Mouse (Mus musculus) spleen, adult 12 weeks (tissue): ENCODE results near the gene St3gal3.

ENCODE experiments used
- DNase-seq: peaks from one replicate; pipeline ENCODE4 v3.0.0; 2022; ENCODE audit warnings: low spot score

Gene St3gal3

DNA sequence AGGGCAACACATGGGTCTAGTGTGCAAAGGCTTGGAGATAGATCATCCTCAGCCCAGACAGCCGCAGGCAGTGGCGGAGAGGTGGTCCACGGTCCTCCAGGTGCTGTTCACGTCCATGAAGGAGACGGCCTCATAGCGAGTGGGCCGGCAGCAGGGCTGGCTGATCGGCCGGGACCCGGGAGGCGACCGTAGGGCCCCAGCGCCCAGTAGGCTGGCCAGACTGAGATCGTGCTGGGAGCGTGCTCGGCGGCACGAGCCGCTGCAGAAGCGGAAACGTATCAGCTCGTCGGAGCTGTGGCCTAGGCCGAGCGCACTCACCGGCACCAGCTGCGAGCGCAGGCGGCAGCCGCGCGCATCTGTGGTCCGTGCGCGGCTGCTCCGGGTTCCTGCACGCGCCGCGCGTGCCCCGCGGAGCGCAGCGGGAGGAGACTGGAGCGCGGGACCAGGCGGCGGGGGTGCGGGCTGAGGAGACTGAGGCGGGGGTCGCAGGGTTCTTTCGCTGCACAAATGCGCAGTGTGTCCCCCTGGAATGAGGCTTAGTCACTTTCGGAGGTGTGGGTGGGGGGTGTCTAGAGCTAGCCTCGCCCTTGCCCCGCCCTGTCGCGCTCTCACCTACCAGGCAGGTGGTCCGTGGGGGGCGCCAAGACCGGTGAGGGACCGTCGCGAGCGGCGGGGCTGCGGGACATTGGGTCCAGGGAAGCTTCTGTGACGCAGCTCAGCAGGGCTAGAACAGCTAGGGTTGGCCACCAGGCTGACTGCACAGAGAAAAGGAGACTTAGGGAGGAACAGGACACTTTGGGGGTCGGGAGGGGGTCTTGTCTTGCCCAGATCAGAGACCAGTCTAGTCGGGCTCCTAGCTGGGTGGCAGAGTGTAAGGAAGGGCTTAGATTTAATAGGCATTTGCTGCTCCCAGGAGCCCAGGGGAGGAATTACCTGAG, 207.9 kb downstream of the St3gal3 start:
- DNase-seq, result no peak

DNA sequence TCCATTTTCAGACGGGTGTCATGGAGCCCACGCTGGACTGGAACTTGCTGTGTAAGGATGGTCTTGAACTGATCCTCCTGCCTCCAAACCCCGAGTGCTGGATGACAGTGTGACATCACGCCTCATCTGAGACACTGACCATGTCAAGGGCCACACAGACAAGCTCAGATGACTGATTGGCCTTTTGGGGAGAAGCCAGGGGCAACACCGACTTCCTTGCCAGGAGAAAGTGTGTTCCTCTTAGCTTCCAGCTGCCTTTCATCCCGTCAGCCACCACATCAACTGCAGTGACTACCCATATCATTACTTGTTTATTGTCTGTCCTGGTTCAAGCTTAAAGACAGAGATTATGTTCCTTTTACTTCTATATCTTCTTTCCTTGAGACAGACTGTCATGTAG, 209.8 kb downstream of the St3gal3 start:
- DNase-seq, result no peak

GRCm38 (mm10) chr4:117923450-117923849, 211.3 kb downstream of the St3gal3 start:
- no peak for DNase-seq

DNA sequence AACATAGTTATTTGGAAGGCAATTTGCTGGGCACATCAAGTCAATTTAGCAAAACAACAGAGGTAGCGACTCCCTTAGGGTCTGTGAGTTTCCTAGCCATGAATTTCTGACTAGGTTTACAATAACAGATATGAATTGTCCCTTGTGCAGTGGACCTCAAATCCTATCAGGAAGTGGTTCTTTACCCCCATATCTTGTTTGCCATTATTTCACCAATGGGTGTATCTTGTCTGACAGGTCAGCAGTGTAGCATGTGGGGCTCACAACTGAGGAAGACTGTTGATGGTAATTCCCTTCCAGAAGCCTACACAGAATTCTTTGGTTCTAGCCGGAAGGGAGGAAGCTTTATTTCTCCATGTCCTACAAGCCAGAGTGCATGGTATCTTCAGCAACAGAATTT, 213.4 kb downstream of the St3gal3 start:
- DNase-seq, result no peak

- DNase-seq, result no peak
Measured at GRCm38 (mm10) chr4:117918762-117919161, 216.0 kb downstream of the St3gal3 start.

GRCm38 (mm10) chr4:117918261-117918660, 216.5 kb downstream of the St3gal3 start:
- no peak for DNase-seq

GRCm38 (mm10) chr4:117917847-117918246, 216.9 kb downstream of the St3gal3 start:
- DNase-seq, result no peak

- no peak for DNase-seq
Measured at GRCm38 (mm10) chr4:117917402-117917801, 217.3 kb downstream of the St3gal3 start.

DNA sequence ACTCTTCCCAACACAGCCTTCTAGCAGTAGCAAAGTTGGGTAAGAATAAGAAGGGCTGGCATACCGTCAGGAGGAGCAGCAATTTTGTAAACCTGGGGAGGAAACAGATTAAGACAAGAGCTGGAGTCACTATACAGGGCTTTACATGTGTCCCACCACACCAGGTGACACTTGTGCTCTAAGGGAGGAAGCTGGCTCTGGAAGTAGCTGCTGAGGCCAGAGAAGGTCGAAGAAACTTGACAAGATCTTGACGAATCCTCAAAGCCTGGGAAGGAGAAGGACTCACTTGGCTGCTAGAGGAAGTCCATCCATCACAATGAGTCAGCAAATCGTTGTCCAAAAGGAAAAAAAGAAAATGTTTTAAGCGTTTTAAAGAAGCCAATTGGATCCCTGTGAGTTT, 218.3 kb downstream of the St3gal3 start:
- DNase-seq, result no peak

DNA sequence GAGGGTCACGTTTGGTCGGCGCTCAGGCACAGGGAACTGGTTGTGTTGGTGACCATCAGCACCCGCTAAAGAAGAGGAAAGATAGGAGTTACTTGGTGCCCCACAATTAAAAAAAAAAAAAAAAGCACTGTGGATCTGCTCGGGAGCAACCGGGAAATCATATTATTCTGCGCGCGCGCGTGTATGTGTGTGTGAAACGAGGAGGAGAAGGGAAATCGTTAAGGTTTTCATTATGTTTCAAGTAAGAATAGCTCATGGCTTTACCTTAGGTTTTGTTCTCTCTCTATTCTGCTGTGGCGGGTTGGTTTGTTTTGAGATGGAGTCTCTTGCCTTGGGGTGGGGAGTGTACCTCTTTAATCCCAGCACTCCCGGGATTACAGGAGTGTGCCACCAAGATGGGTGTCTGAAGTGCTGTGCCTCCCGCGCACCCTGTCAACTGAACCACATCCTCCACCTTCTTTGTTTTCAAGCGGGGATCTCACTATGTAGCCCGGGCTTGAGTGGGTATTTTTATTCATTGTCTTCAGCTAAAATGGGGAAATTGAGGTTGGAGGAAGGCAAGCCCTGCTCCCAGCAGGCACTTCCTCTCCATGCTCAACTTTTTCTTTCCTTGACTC, 219.1 kb downstream of the St3gal3 start:
- DNase-seq, result no peak

- peak; percentile 97 for DNase-seq
Measured at GRCm38 (mm10) chr4:117914591-117915442, 219.9 kb downstream of the St3gal3 start, which contains the start of gene Ipo13. Gene Ipo13 (minus strand): TSS chr4:117914999.

- no peak for DNase-seq
Measured at GRCm38 (mm10) chr4:117914031-117914430, 220.7 kb downstream of the St3gal3 start.

- DNase-seq, result no peak
Measured at GRCm38 (mm10) chr4:117913421-117913820, 221.3 kb downstream of the St3gal3 start.

- DNase-seq, result no peak
Measured at GRCm38 (mm10) chr4:117912685-117913273, 221.9 kb downstream of the St3gal3 start.

DNA sequence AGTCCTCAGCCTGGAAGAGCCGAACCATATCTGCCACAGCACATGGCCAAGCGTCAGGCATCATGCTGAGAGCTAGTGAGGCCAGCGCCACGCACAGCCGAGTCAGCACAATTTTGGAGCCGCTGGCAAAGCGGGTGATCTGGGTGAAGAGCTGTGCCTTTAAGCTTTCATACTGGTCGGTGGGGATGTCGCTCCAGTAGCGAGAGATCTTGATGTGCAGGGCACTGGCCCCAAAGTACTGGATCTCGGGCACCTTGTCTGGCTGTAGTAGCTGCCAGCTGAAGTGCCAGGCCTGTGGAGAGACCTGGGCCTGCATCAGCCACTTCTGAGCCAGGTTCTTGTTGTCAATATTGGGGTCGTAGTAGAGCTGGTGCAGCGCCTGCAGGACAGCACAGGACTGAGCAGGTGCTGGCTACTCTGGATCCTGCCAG, 222.6 kb downstream of the St3gal3 start:
- DNase-seq, result no peak

- DNase-seq, result no peak
Measured at GRCm38 (mm10) chr4:117908834-117909453, 225.8 kb downstream of the St3gal3 start.

DNA sequence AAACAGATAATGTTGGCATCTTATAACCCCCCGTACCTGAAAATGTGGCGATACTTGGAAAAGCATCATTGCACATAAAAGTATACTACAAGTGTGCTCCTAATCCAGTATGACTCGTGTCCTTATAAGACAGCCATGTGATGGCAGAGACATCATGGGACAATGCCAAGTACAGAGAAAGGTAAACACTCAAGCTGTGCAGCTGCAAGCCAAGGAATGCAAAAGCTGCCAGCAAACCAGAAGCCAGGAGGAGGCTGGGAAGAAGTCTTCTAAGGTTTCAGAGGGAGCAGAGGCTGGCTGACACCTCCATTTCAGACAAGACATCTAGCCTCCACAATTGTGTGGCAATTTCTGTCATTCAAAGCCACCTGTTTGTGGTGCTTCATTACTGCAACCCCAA, 228.5 kb downstream of the St3gal3 start:
- DNase-seq, result no peak

DNA sequence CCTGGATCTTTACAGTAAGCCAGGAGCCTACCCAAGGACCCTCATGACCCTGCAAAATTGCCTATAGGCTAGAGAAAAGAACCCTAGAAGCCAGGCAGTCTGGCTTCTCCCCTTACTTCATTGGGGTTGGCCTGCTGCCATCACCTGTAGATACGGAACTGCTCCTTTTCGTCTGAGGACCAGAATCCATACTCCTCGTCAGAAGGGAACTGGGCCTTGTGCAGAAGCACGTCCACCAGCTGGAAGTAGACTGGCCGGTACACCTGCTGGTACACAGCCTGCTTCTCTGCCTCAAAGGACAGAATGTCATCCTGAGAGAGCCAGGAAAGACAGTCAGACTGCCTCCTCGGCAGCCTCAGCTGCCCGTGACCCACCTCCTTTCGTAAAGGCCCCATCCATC, 230.0 kb downstream of the St3gal3 start:
- DNase-seq, result no peak

DNA sequence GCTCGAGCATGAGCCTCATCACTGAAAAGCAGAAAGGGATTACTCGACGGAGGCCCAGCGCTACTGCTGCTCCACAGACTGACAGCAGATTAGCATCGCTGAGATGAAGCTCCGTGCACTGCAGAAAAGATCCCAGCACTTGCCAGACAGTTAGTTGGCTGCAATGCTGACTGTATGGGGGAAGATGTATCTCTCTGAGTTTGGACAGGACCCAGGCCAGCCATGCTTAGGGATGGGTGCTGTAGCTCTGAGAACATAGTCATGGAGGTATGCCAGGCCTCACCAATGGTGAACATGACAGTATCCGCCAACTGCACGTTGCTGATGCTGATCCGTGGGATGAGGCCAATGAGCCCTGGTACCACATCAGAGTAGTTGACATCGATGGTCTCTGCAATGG, 230.6 kb downstream of the St3gal3 start:
- DNase-seq, result no peak

- no peak for DNase-seq
Measured at GRCm38 (mm10) chr4:117898111-117898510, 236.6 kb downstream of the St3gal3 start.

DNA sequence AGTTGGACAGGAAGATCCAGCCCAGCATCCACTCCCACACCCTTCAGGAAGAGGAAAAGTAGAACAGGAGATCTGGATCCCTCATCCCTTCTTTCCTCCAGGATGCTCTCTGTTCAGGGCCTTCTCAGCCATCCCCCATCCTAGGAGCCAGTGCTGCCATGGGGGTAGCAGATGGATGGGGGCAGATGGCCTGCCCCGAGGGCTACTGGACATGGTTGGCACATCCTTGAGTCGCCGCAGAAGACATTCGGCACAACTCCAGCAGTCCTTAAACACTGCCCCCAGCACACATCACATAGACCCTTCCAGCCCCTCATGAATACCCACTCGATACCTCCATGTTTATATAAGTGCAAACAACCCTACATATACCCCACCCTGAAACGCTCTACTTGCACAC, 238.7 kb downstream of the St3gal3 start:
- DNase-seq, result no peak

GRCm38 (mm10) chr4:117895339-117895738, 239.4 kb downstream of the St3gal3 start:
- no peak for DNase-seq
